Mouse (Mus musculus) adrenal gland, adult 8-10 months (tissue): ENCODE measurements around the gene Hivep1. TPM values are rescaled to one million over a fixed set of nuclear protein-coding genes. Genes with fewer than 3 reads are reported as not detected.
A peak's percentile ranks its signal among the peaks of the same experiment; 100 is the strongest.

ENCODE experiments used
- DNase-seq: peaks from one replicate; pipeline ENCODE4 v3.0.0; 2022
- total RNA-seq, 4 experiments: library from RNA; stranded (reverse); gene quantifications; 2 replicates each; pipeline ENCODE4 v1.2.4; 2022

Hivep1 gene
- total RNA-seq, 4 experiments from 2014 or later = 24.7 to 30.9 (median 26.7) TPM

- no peak for DNase-seq
Observed at GRCm38 (mm10) chr13:42113601-42114000, 61.8 kb downstream of the Hivep1 start.

GRCm38 (mm10) chr13:42116301-42116700 is 64.5 kb downstream of the Hivep1 start:
- DNase-seq = no peak

- DNase-seq = no peak
Observed at GRCm38 (mm10) chr13:42119062-42119461, 67.2 kb downstream of the Hivep1 start.

- no peak for DNase-seq
Observed at GRCm38 (mm10) chr13:42121106-42121776, 69.4 kb downstream of the Hivep1 start.

GRCm38 (mm10) chr13:42121777-42122682 is 70.2 kb downstream of the Hivep1 start:
- DNase-seq = no peak

GRCm38 (mm10) chr13:42144627-42145026 is 92.8 kb downstream of the Hivep1 start:
- DNase-seq = no peak

- DNase-seq = no peak
Observed at GRCm38 (mm10) chr13:42149328-42150071, 97.7 kb downstream of the Hivep1 start.

- no peak for DNase-seq
Observed at GRCm38 (mm10) chr13:42150072-42150450, 98.2 kb downstream of the Hivep1 start.

GRCm38 (mm10) chr13:42150462-42151127 is 98.8 kb downstream of the Hivep1 start:
- DNase-seq = no peak

GRCm38 (mm10) chr13:42158259-42158658 is 106.4 kb downstream of the Hivep1 start:
- DNase-seq = no peak

GRCm38 (mm10) chr13:42159416-42160185 is 107.8 kb downstream of the Hivep1 start:
- no peak for DNase-seq

- no peak for DNase-seq
Observed at GRCm38 (mm10) chr13:42170802-42171201, 119.0 kb downstream of the Hivep1 start.

- DNase-seq = no peak
Observed at GRCm38 (mm10) chr13:42174827-42175420, 123.1 kb downstream of the Hivep1 start.

- no peak for DNase-seq
Observed at GRCm38 (mm10) chr13:42182635-42183034, 130.8 kb downstream of the Hivep1 start.

- DNase-seq = no peak
Observed at GRCm38 (mm10) chr13:42184131-42184530, 132.3 kb downstream of the Hivep1 start.

GRCm38 (mm10) chr13:42193016-42193415 is 141.2 kb downstream of the Hivep1 start:
- no peak for DNase-seq

- peak; percentile 23 for DNase-seq
Observed at GRCm38 (mm10) chr13:42195671-42196070, 143.8 kb downstream of the Hivep1 start.

- no peak for DNase-seq
Observed at GRCm38 (mm10) chr13:42197656-42198055, 145.8 kb downstream of the Hivep1 start.

GRCm38 (mm10) chr13:42213556-42213955 is 161.7 kb downstream of the Hivep1 start:
- DNase-seq = no peak

GRCm38 (mm10) chr13:42222401-42222800 is 170.6 kb downstream of the Hivep1 start:
- DNase-seq = no peak

- no peak for DNase-seq
Observed at GRCm38 (mm10) chr13:42228849-42229248, 177.0 kb downstream of the Hivep1 start.
